Mouse (Mus musculus) adrenal gland, postnatal 10 days (tissue): Measurements from ENCODE around the gene Hist1h4k. TPM values are rescaled to one million over a fixed set of nuclear protein-coding genes. Genes with fewer than 3 reads are reported as not detected.
"Not testable (repeated sequence)": the region's sequence is repeated elsewhere in the genome, so short reads cannot be mapped to it uniquely, and the experiment has no call there.

Experiments
- DNase-seq: peaks from one replicate; pipeline ENCODE4 v3.0.0; 2021; ENCODE audit warnings: mixed read lengths
- long read RNA-seq, 2 experiments: library from polyadenylated mRNA; stranded (forward); transcript quantifications; one replicate each; pipeline ENCODE4 v2.0.0; 2021
- total RNA-seq, 2 experiments: library from RNA; stranded (reverse); gene quantifications; 2 replicates each; pipeline ENCODE4 v1.2.3; 2021

Gene Hist1h4k
- 100 to 1,000 TPM; 688 to 818 TPM for total RNA-seq
- long read RNA-seq, experiment 1 = 0 reads
- long read RNA-seq, experiment 2 = 0 reads

DNA sequence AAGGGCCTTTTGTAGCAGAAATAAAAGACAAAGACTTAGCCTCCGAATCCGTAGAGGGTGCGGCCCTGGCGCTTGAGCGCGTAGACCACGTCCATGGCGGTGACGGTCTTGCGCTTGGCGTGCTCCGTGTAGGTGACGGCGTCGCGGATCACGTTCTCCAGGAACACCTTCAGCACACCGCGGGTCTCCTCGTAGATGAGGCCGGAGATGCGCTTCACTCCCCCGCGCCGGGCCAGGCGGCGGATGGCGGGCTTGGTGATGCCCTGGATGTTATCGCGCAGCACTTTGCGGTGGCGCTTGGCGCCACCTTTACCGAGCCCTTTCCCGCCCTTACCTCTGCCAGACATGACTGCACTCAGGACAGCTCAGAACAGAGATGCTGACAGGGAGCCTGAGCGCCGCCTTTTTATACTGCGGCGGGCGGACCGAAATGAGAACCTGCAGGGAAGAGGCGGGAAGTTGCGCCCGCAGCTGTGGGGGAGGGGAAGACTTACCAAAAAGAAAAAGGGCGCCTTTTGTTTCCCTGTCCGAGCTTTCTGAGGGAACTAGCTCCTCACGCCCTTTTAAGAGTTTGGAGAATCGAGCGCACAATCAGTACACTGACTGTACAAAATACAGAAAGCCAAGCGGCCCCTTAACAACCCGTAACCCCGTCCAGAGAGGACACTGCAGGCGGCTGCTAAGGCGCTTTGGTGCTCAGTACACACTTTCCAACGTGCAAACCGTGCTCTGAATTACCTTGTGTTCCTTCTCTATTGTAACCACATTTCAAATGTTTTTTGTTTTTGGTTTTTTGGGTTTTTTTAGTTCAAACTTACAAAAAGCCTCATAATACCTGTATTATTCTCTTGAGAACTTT is at the start of gene Hist1h4k:
Gene Hist1h4k (minus strand): TSS at position 347 of the 859 bp plus-strand sequence.
- peak; percentile 94 for DNase-seq

DNA sequence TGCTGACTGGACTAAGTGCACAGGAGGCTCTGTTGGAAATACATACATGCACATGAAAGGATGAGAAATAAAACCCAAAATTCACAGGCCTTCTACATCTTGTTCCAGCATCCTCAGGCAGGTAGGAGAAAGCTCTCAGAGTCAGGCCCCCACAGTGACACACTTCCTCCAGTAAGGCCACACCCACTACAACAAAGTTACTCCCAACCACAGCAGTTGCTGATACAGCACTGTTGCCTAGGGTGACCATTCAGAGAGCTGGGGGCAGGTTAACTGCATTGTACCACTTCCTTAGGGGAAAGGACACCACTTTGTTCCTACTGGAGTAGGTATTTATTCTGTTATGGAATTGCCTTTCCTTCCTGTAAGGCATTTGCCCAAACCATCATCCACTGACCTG is 46.9 kb upstream of the Hist1h4k start:
- DNase-seq = not testable (repeated sequence)

DNA sequence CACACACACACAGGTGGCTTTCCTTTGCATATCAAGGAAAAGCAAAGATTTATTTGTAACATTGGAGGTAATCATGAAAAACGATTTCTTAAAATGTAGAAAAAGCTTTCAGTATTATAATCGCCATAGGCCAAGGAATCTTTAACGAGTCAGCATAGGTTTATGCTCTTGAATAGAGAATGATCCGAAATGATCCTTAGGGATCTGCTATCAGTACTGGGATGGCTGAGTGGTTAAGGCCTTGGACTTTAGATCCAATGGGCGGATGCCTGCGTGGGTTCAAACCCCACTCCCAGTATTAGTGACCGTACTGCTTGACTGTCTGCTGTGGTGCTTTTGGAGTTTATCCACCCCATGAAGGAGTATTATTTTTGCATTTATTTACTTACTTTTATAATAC is 45.3 kb upstream of the Hist1h4k start:
- no peak for DNase-seq

DNA sequence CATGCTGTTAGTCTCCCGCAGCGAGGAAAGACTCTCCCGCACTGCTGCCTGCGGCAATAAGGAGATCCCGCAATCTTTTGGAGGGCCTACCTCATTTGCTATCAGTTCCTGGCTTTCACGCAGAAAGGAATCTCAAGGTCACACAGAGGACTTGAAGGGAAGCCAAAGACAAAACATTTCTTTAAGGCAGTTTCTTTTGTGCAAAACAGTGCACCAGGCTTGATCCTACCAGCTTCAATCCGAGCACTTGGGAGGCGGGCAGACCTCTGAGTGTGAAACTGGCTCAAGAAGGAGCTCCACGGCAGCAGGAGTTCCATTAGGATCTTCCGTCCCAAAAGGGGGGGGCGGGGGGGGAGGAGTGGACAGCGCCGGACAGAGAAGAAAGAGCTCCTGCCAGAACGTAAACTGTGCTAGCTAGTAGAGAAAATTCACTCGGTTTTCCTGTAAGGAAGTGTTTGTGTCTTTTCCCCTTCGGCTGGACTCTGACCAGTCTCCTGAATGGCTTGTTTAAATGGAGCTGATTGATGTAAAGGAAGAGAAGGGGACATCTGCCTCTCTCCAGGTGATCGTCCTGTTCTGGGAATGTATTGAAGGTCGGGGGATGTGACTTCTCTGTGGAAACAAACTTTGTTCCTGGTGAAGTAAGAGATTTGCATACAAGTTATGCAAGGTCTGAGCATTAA is 40.4 kb upstream of the Hist1h4k start:
- peak; percentile 36 for DNase-seq

DNA sequence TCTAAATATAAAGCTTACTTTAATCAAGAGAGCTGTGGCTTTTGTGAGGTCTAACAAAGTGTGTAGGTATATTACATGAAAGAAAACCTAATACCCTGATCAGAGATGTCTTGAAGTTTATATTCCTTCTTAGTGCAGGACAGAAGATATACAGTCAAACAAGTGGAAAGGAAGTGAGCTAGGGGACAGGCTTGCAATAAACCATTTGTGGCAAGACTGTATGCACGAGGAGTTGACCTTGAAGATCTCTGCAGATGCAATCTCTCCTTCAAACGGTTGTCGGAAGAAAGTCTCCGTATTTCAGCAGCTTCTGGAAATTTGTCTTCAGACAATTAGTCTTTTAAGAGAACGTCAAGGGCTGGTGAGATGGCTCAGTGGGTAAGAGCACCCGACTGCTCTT is 39.6 kb upstream of the Hist1h4k start:
- no peak for DNase-seq

DNA sequence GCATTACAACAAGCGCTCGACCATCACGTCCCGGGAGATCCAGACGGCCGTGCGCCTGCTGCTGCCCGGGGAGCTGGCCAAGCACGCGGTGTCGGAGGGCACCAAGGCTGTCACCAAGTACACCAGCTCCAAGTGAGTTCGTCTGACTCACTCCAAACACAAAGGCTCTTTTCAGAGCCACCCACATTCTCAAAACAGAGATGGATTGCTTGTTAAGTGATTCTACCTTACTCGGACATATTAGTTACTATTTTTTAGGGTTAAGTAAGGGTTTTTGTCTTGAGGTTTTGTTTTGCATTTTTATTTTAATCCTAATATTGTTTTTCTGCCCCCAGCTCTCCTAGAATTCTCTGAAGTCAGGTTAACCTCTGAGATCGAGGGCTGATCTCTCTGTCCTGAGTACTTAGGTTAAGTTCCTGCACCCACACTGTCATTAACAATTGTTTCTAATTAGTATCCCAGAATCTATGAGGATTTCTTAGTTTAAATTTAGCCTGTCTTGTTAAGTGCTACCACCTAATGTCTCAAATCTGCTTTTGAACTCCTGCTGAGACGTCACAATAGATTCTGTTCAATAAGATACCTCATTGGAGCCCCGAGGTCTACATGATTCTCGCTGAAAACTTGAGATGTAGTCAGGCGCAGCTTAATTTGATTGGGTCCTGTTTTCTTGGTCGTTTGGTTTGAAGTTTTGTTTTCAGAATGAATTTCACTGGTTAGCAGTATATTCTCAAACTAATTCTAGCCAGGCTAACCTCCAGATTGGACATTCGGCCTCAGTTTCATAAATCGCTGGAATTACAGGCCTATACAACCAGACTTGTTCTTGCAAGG is 37.7 kb upstream of the Hist1h4k start:
- DNase-seq = no peak

DNA sequence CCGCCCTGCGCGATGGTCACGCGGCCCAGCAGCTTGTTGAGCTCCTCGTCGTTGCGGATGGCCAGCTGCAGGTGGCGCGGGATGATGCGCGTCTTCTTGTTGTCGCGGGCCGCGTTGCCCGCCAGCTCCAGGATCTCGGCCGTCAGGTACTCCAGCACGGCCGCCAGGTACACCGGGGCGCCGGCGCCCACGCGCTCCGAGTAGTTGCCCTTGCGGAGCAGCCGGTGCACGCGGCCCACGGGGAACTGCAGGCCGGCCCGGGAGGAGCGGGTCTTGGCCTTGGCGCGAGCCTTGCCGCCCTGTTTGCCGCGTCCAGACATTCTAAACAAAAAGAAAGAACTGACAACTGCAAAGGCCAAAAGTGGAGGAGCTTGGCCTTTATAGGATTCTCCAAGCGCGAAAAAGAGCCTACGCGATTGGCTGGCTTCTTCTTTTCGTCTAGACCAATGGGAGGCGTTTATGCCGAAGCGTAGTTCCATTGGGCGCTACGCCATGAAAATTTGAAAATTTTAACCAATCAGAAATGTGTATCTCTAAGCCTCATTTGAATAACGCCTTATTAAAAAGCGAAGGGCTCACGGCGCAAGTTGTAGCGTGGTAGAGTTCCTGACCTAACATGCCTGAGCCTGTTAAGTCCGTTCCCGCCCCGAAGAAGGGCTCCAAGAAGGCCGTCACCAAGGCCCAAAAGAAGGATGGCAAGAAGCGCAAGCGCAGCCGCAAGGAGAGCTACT is 36.8 kb upstream of the Hist1h4k start, which contains the start of the genes Hist1h2an and Hist1h2bp:
Gene Hist1h2an (minus strand): TSS at position 320 of the 731 bp plus-strand sequence.
Gene Hist1h2bp (plus strand): TSS at position 563 of the 731 bp plus-strand sequence.
- DNase-seq = peak; percentile 85

DNA sequence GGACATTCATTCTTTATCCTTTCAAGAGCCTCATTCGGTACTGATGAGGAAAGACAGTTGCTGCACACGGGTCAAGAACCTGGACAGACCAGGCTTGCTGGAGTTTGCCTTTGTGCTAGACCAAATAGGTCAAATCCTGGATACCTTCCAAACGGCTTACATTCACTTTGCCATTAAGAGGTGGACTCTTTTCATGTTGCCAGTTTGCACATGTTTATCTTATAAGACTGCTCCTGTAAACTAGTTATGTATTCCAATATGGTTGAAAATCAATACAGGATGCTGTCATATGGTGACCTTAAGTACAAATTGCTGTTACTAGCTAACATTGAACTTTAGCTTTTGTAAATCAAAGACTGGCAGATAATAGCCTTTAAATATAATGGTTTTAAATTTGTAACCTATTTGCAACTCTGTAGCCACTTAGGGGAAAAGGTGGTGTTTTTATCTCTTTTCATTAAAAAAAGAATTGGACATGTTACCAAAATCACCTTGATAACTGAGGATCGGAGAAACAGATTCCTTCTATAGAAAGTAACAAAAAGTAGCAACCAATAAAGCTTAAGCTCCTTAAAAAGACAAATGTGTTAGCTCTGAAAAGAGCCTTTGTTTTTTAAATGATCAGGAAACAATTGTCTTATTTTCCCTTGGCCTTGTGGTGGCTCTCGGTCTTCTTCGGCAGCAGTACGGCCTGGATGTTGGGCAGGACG is 36.0 kb upstream of the Hist1h4k start:
- no peak for DNase-seq

DNA sequence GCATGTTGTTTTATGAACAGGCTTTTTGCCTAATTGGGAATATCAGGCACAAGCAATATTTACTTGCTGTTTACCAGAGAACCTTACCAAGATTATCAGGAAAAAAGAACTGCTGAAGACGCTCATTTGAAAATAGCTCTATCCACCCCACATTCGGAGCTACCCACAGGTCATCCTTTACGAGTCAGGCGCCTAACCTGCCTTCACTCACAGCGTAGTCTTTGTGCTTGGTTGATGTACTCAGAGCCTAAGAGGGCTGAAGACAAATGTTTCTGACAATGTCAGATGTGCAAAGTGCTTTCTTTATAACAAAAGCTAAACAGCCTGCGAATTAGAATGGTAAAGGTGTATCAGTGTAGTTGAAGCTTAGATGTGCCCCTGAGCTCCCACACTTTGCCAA is 34.0 kb upstream of the Hist1h4k start:
- no peak for DNase-seq

DNA sequence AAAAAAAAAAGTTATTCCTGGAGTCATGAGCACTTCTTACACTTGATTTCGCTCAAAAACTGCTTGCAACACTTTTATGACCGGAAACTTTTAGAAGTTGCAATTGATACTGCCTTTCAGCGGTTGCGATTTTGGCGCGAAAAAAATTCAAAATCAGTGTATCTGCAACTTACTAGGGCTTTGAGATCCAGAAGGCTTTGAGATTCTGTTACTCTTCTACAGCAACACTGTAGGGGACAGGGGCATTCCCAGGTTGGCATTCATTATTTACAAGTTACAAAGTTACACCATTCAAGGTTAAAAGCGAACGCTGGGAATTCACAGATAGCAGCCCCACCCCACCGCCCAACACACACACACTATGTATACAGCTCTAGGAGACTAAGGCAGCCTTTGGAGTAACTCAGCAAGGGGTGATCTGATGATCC is 33.4 kb upstream of the Hist1h4k start:
- peak; percentile 42 for DNase-seq

DNA sequence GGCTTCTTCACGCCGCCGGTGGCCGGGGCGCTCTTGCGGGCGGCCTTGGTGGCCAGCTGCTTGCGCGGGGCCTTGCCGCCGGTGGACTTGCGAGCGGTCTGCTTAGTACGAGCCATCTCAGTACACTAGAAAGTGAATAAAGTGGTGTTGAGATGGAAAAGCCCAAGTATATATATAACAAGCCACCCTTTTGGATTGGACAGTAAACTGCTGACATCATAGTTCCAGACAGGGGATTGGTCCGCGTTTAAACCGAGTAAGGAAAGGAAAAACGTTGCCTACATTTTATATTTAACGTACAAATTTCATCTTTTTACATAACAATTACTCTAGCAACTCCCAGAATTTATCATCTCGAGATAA is 32.9 kb upstream of the Hist1h4k start, which contains the start of gene Hist1h3i:
Gene Hist1h3i (minus strand): TSS at position 116 of the 363 bp plus-strand sequence.
- peak; percentile 63 for DNase-seq

DNA sequence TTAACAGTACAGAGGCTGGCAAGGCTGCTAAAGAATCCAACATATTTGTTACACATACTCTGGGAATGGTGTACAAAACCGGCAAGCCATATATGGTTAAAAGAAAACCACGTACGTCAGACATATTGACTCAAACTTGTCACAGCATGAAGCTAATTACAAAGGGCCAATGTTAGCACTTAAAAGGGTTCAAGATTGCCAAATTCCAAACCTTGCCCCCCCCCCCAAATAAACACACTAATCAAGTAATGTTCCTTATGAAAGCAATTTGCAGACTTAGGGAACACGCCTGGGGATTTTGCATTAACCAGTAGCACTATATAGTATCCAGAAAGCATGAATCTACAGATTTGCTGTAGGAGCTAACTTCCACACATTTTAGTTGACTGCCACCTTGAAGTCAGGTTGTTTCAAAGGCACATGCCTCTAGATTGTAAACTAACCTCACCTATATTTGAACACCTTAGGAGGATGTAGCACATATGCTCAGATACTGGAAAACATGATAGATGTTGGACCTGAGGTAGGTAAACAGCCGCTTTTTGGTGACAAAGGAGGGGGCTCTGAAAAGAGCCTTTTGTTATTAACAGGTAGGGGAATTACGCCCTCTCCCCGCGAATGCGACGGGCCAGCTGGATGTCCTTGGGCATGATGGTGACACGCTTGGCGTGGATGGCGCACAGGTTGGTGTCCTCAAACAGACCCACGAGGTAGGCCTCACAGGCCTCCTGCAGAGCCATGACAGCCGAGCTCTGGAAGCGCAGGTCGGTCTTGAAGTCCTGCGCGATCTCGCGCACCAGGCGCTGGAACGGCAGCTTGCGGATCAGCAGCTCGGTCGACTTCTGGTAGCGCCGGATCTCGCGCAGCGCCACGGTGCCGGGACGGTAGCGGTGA is 32.3 kb upstream of the Hist1h4k start:
- peak; percentile 15 for DNase-seq

DNA sequence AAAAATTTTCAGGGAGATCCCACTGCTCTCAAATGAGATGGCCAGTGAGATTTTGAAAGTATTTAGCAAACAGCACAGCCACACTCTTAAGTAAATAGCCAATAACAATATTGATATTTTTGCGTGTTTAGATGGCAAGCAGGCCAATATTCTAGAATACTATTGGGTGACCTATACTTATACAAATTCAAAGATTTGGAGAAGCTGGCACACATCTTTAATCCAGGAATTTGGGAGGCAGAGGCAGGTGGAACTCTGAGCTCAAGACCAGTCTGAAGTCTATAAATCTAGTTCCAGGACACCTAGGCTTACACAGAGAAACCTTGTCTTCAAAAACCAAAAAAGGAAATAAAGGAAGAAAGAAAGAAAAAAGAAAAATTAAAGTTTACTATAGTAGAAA is 31.3 kb upstream of the Hist1h4k start:
- DNase-seq = no peak

DNA sequence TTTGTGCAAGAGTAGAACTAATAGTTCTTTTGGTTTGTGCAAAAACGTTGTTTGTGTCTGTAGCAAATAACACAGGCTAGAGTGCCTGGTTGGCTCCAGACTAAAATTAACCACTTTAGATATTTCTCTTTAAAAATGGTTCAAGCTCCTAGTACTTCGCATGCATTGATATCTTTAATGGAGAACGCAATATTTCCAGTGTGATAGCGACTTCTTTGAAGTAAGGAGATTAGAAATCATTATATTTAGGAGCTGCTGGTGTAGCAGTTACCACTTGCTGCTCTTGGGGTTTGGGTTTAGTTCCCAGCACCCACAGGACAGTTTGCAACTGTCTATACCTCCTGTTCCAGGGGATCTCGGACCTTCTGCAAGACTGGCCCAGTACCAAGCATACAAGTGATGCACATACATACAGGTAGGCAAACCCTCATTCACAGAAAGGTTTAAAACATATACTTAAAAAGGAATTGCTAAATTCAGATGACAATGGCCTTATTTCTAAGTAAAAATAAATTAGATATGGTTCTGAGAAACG is 30.8 kb upstream of the Hist1h4k start:
- DNase-seq = no peak

DNA sequence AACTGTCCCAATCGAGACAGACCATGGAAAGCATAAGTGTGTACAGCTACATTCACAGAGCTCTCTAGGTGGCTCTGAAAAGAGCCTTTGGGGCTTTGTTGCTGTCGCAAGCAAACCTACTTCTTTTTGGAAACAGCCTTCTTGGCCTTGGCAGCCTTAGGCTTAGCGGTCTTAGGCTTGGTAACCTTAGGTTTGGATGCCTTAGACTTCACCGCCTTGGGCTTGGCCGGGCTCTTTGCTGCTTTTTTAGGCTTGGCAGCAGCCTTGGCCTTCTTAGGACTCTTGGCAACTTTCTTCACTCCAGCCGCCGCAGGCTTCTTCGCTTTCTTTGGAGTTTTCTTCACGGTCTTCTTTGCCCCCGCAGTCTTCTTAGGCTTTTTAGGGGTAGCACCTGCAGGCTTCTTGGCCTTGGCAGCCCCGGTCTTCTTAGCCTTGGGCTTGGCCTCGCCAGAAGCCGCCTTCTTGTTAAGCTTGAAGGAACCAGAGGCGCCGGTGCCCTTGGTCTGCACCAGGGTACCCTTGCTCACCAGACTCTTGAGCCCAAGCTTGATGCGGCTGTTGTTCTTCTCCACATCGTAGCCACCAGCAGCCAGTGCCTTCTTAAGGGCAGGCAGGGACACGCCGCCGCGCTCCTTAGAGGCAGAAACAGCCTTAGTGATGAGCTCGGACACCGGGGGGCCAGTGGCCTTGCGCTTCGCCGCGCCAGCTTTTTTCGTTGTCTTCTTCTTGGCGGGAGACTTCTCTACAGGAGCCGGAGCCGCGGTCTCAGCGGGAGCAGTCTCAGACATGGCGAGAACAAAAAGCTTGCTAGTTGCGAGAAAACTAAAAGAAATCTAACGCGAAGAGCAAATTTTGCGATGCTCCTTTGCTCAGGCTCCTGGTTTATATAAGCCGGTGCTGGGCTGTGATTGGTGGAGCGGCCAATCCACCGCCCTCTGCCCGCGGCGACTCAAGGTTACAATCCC is 29.7 kb upstream of the Hist1h4k start, which contains the start of gene Hist1h1b:
Gene Hist1h1b (minus strand): TSS at position 859 of the 965 bp plus-strand sequence.
- peak; percentile 81 for DNase-seq

DNA sequence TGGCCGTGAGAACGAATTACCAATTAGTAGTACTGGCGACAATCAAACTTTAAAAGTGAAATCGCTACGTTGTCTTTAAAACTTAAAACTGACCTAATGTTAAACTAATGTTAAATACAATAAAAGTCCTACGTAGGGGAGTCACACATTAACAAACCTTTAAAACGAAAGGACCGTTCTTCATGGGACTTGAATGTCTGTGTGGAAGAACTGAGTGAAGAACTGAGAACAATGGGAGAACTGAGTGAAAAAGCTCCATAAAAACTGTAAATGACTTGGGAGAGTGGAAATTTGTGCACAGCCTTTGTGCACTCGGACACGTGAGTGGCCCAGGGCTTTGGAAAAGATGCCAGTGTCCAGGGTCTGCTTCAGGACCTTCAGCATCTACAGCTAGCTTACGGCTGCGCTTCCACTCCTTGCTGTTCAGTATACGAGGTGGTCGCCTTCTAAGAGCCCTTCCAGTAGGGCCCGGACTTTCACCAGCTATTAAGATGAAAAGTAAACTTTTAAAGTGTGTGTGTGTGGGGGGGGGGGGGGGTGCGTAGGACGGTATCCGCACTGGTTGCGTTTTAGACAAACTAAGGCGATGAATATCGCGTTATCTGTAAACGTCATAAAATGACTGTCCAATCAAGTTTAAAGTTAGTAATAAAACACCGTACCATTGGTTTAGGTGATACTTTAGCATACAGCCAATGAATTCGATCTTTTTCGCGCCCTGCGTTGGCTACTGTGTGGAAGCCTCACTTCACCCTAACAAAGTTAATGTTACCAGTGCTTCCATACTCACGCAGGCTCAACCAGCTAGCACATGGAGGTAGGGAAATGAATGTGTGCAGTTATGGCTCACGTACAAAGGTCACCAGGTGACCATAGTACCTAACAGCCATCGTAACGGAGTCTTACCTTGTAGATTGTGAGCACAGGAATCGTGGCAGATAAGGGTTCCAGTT is 28.8 kb upstream of the Hist1h4k start:
- peak; percentile 71 for DNase-seq

DNA sequence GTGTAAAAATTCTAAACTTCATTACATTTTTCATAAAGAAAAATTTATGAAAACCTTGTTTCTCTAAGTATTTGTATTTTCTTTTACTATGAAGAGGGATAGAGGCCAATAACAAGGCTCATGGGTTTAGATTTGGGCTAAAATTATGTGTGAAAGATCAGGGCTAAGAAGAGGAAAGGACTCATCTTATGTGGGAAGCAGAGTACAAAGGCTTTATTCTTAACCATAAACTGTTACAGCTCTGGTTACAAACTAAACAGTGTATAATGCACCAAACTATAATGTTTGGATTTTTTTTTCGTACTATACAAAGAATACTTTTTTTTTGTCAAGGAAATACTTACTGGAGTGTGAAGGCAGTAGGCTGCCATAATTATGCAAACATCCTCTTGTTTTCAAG is 5.4 kb upstream of the Hist1h4k start:
- DNase-seq = no peak
